Mouse (Mus musculus): ENCODE measurements around the gene Zcchc10. TPM values are rescaled to one million over a fixed set of nuclear protein-coding genes. Genes with fewer than 3 reads are reported as not detected.
A peak's percentile ranks its signal among the peaks of the same experiment; 100 is the strongest.
"Not testable (repeated sequence)": the region's sequence is repeated elsewhere in the genome, so short reads cannot be mapped to it uniquely, and the experiment has no call there.

Gene Zcchc10
- 5.4 and 9.0 TPM in 2 replicates for total RNA-seq (2017)

- ATAC-seq (replicated peaks in 1 of 2; ENCODE audit: insufficient read depth in 1 of 2, low FRiP score in 2 of 2, low TSS enrichment in 1 of 2, low read depth in 1 of 2, poor library complexity in 2 of 2, severe bottlenecking in 2 of 2), result peak; percentile 98 to 99
Measured at GRCm38 (mm10) chr11:53324512-53324968, at the start of gene Zcchc10. TSS of gene Zcchc10 (plus strand) at chr11:53324679.

- ATAC-seq (replicated peaks in 1 of 2; ENCODE audit: insufficient read depth in 1 of 2, low FRiP score in 2 of 2, low TSS enrichment in 1 of 2, low read depth in 1 of 2, poor library complexity in 2 of 2, severe bottlenecking in 2 of 2), result no peak
Measured at GRCm38 (mm10) chr11:53275358-53275757, 49.1 kb upstream of the Zcchc10 start.

- no peak for ATAC-seq (replicated peaks in 1 of 2; ENCODE audit: insufficient read depth in 1 of 2, low FRiP score in 2 of 2, low TSS enrichment in 1 of 2, low read depth in 1 of 2, poor library complexity in 2 of 2, severe bottlenecking in 2 of 2)
Measured at GRCm38 (mm10) chr11:53278411-53278810, 46.1 kb upstream of the Zcchc10 start.

GRCm38 (mm10) chr11:53285885-53286284, 38.6 kb upstream of the Zcchc10 start:
- ATAC-seq (replicated peaks in 1 of 2; ENCODE audit: insufficient read depth in 1 of 2, low FRiP score in 2 of 2, low TSS enrichment in 1 of 2, low read depth in 1 of 2, poor library complexity in 2 of 2, severe bottlenecking in 2 of 2), result no peak

- ATAC-seq (replicated peaks in 1 of 2; ENCODE audit: insufficient read depth in 1 of 2, low FRiP score in 2 of 2, low TSS enrichment in 1 of 2, low read depth in 1 of 2, poor library complexity in 2 of 2, severe bottlenecking in 2 of 2), result not testable (repeated sequence)
Measured at GRCm38 (mm10) chr11:53290187-53290586, 34.3 kb upstream of the Zcchc10 start.

GRCm38 (mm10) chr11:53290871-53291270, 33.6 kb upstream of the Zcchc10 start:
- ATAC-seq (replicated peaks in 1 of 2; ENCODE audit: insufficient read depth in 1 of 2, low FRiP score in 2 of 2, low TSS enrichment in 1 of 2, low read depth in 1 of 2, poor library complexity in 2 of 2, severe bottlenecking in 2 of 2), result no peak

- no peak for ATAC-seq (replicated peaks in 1 of 2; ENCODE audit: insufficient read depth in 1 of 2, low FRiP score in 2 of 2, low TSS enrichment in 1 of 2, low read depth in 1 of 2, poor library complexity in 2 of 2, severe bottlenecking in 2 of 2)
Measured at GRCm38 (mm10) chr11:53294441-53294840, 30.0 kb upstream of the Zcchc10 start.

GRCm38 (mm10) chr11:53296880-53297279, 27.6 kb upstream of the Zcchc10 start:
- no peak for ATAC-seq (replicated peaks in 1 of 2; ENCODE audit: insufficient read depth in 1 of 2, low FRiP score in 2 of 2, low TSS enrichment in 1 of 2, low read depth in 1 of 2, poor library complexity in 2 of 2, severe bottlenecking in 2 of 2)

- ATAC-seq (replicated peaks in 1 of 2; ENCODE audit: insufficient read depth in 1 of 2, low FRiP score in 2 of 2, low TSS enrichment in 1 of 2, low read depth in 1 of 2, poor library complexity in 2 of 2, severe bottlenecking in 2 of 2), result no peak
Measured at GRCm38 (mm10) chr11:53297947-53298860, 26.3 kb upstream of the Zcchc10 start.

GRCm38 (mm10) chr11:53299551-53300329, 24.7 kb upstream of the Zcchc10 start:
- peak in 1 of 2 experiments; percentile 23; a peak in 2 of 4 replicates for ATAC-seq (replicated peaks in 1 of 2; ENCODE audit: insufficient read depth in 1 of 2, low FRiP score in 2 of 2, low TSS enrichment in 1 of 2, low read depth in 1 of 2, poor library complexity in 2 of 2, severe bottlenecking in 2 of 2)

- peak; percentile 93 to 95 for ATAC-seq (replicated peaks in 1 of 2; ENCODE audit: insufficient read depth in 1 of 2, low FRiP score in 2 of 2, low TSS enrichment in 1 of 2, low read depth in 1 of 2, poor library complexity in 2 of 2, severe bottlenecking in 2 of 2)
Measured at GRCm38 (mm10) chr11:53300330-53301166, 23.9 kb upstream of the Zcchc10 start, which contains the start of gene Hspa4. TSS of gene Hspa4 (minus strand) at chr11:53300457.

GRCm38 (mm10) chr11:53301167-53301515, 23.3 kb upstream of the Zcchc10 start:
- ATAC-seq (replicated peaks in 1 of 2; ENCODE audit: insufficient read depth in 1 of 2, low FRiP score in 2 of 2, low TSS enrichment in 1 of 2, low read depth in 1 of 2, poor library complexity in 2 of 2, severe bottlenecking in 2 of 2), result no peak

- ATAC-seq (replicated peaks in 1 of 2; ENCODE audit: insufficient read depth in 1 of 2, low FRiP score in 2 of 2, low TSS enrichment in 1 of 2, low read depth in 1 of 2, poor library complexity in 2 of 2, severe bottlenecking in 2 of 2), result no peak
Measured at GRCm38 (mm10) chr11:53304044-53304840, 20.2 kb upstream of the Zcchc10 start.

GRCm38 (mm10) chr11:53306965-53307364, 17.5 kb upstream of the Zcchc10 start:
- ATAC-seq (replicated peaks in 1 of 2; ENCODE audit: insufficient read depth in 1 of 2, low FRiP score in 2 of 2, low TSS enrichment in 1 of 2, low read depth in 1 of 2, poor library complexity in 2 of 2, severe bottlenecking in 2 of 2), result 0 out of 4 replicates have a peak, but pooled peaks of 1 of the 2 experiments have one; percentile 33

GRCm38 (mm10) chr11:53307558-53308065, 16.9 kb upstream of the Zcchc10 start:
- no peak for ATAC-seq (replicated peaks in 1 of 2; ENCODE audit: insufficient read depth in 1 of 2, low FRiP score in 2 of 2, low TSS enrichment in 1 of 2, low read depth in 1 of 2, poor library complexity in 2 of 2, severe bottlenecking in 2 of 2)

GRCm38 (mm10) chr11:53308251-53308864, 16.1 kb upstream of the Zcchc10 start:
- ATAC-seq (replicated peaks in 1 of 2; ENCODE audit: insufficient read depth in 1 of 2, low FRiP score in 2 of 2, low TSS enrichment in 1 of 2, low read depth in 1 of 2, poor library complexity in 2 of 2, severe bottlenecking in 2 of 2), result peak; percentile 75 to 77

All from hematopoietic stem cell, adult 5-6 weeks (primary cell).